Mouse (Mus musculus) liver, embryonic 14.5 days (tissue): ENCODE results near the gene Ugt1a7c. TPM values are rescaled to one million over a fixed set of nuclear protein-coding genes. Genes with fewer than 3 reads are reported as not detected.

ENCODE experiments used
- ATAC-seq: fragments of 200-750 bp; cut with Nextera tagmentation; 2 replicates; pipeline ENCODE4 v1.8.0; 2017; ENCODE audit warnings: moderate number of reproducible peaks, mild to moderate bottlenecking, moderate library complexity; ENCODE audit not compliant: insufficient read depth
- DNase-seq, 3 experiments: peaks; one replicate each; pipeline ENCODE4 v3.0.0-alpha.2; 2012 to 2013; ENCODE audit warnings: low read depth in 3 of 3, low spot score in 3 of 3
- H3K27ac ChIP-seq: fragments of 300-500 bp; sonication (generic); 2 replicates; pipeline ENCODE4 v1.5.1; 2014; ENCODE audit warnings: moderate library complexity, mild to moderate bottlenecking, control low read depth, inconsistent platforms
- H3K27me3 ChIP-seq: fragments of 300-500 bp; sonication (generic); 2 replicates; pipeline ENCODE4 v1.6.1; 2014; ENCODE audit warnings: mild to moderate bottlenecking, low read length, moderate library complexity; ENCODE audit not compliant: control insufficient read depth, insufficient read depth
- H3K36me3 ChIP-seq: fragments of 300-500 bp; sonication (generic); replicated peaks from 2 replicates; pipeline ENCODE4 v1.6.1; 2014; ENCODE audit warnings: low read depth; ENCODE audit not compliant: control insufficient read depth, insufficient read depth
- H3K4me1 ChIP-seq, 2 experiments: fragments of 200-500 bp in 1 of 2; fragments of 300-500 bp in 1 of 2; sonication (generic) in 1 of 2; replicated peaks; 2 replicates each; pipeline ENCODE4 v1.6.1; 2012 to 2014; ENCODE audit warnings: antibody characterized with exemption in 1 of 2, inconsistent platforms in 1 of 2, low read length in 1 of 2; ENCODE audit not compliant: control insufficient read depth in 2 of 2, insufficient read depth in 2 of 2
- H3K4me2 ChIP-seq: fragments of 300-500 bp; sonication (generic); 2 replicates; pipeline ENCODE4 v1.6.1; 2014; ENCODE audit warnings: low read depth, mild to moderate bottlenecking, control low read depth, moderate library complexity
- H3K4me3 ChIP-seq, 2 experiments: fragments of 200-500 bp in 1 of 2; fragments of 300-500 bp in 1 of 2; sonication (generic) in 1 of 2; 2 replicates each; pipeline ENCODE4 v1.5.1; 2012 to 2014; ENCODE audit warnings: low read depth in 2 of 2, low read length in 2 of 2, mild to moderate bottlenecking in 2 of 2, control low read depth in 1 of 2, inconsistent platforms in 1 of 2, moderate library complexity in 1 of 2; ENCODE audit not compliant: insufficient read depth in 1 of 2
- H3K9ac ChIP-seq: fragments of 300-500 bp; sonication (generic); replicated peaks from 2 replicates; pipeline ENCODE4 v1.6.1; 2014; ENCODE audit warnings: mild to moderate bottlenecking, control low read depth, moderate library complexity
- H3K9me3 ChIP-seq: fragments of 300-500 bp; sonication (generic); 2 replicates; pipeline ENCODE4 v1.6.1; 2016; ENCODE audit warnings: low read length, mixed read lengths; ENCODE audit not compliant: control insufficient read depth
- CTCF ChIP-seq: IDR thresholded peaks from 2 replicates; pipeline ENCODE4 v1.5.1; 2016; ENCODE audit warnings: antibody characterized with exemption, low read depth, control low read depth
- EP300 ChIP-seq: IDR thresholded peaks from 2 replicates; pipeline ENCODE4 v1.6.1; 2016; ENCODE audit warnings: antibody characterized with exemption, low read depth
- WGBS: fragments of 180-500 bp; shearing (Covaris S2); extraction: QIAGEN DNeasy Blood & Tissue Kit; methylation state at CpG from one replicate; pipeline ENCODE4 v1.1.7; 2014; ENCODE audit not compliant: insufficient replicate concordance; 5-methylcytosine and 5-hydroxymethylcytosine counted together
- polyA plus RNA-seq, 2 experiments: library from polyadenylated mRNA; depleted of rRNA in 1 of 2; stranded (reverse) in 1 of 2; unstranded in 1 of 2; fragments of >200 nt; fragmentation: Nextera tagmentation in 1 of 2; extraction: Ambion mirVana in 1 of 2; gene quantifications; 2 replicates each; pipeline versions ENCODE4 v1.2.1 to v1.2.3; 2012 to 2014

Gene Ugt1a7c
- polyA plus RNA-seq, 2 experiments: 1.1 to 1.8 TPM

GRCm38 (mm10) chr1:88070902-88071301 is 24.0 kb upstream of the Ugt1a7c start:
- no peak overlapping the region for H3K4me3 ChIP-seq
- no peaks in the 10 kb centered on the region for H3K9me3 ChIP-seq
- H3K4me1 ChIP-seq: no peaks in the 10 kb centered on the region
- no peaks in the 10 kb centered on the region for H3K36me3 ChIP-seq
- no peak overlapping the region for H3K9ac ChIP-seq
- WGBS: 54% methylated on average over 4 of the region's 4 CpGs
- no peak overlapping the region for H3K27ac ChIP-seq
- no peaks in the 10 kb centered on the region for H3K27me3 ChIP-seq
- no peak for TF ChIP-seq EP300
- no peak for TF ChIP-seq CTCF
- H3K4me2 ChIP-seq: no peak overlapping the region
- no peak for ATAC-seq
- DNase-seq: no peak

DNA sequence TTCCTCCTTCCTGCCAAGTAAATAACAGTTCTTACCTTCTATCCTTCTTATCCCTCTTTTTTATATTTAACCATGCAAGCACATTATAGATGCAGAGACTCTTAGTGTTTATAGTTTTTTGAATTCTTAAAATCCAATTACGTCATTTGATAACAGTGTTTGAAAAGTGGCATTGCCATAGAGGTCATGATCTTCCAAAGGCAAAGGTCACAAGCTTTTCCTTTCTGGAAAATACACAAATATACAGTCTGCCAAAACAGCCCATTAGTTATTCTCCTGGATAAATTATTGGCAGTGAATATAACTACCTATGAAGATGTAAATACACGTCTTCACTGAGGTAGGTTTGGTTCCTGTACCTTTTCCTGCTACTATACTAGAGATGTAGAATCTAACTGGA is 20.4 kb upstream of the Ugt1a7c start:
- no peak overlapping the region for H3K9ac ChIP-seq
- DNase-seq: no peak
- no peaks in the 10 kb centered on the region for H3K4me1 ChIP-seq
- no peaks in the 10 kb centered on the region for H3K9me3 ChIP-seq
- no peak overlapping the region for H3K4me3 ChIP-seq
- no peak overlapping the region for H3K4me2 ChIP-seq
- H3K36me3 ChIP-seq: no peaks in the 10 kb centered on the region
- ATAC-seq: no peak
- no peaks in the 10 kb centered on the region for H3K27me3 ChIP-seq
- TF ChIP-seq EP300 (no peak), CTCF (no peak)
- H3K27ac ChIP-seq: no peak overlapping the region
- WGBS: 66% methylated on average over 2 of the region's 2 CpGs

DNA sequence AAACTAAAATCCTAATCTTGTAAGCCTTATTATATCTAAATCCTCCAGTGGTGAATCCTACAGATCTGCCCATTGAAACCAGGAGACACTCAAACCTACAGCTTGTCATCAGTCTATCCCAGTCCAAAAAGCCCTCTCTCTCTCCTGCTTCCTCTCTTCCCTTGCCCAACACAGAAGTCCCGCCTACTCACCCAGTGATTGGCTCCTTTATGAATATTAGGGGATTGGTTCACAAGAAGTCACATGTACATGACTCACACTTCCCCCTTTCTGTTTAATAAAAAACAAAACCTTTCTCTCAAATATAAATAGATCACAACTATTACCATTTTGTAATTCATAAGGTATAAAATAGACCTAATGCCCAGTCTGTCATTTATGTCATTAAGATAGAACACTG is 17.7 kb upstream of the Ugt1a7c start:
- H3K9me3 ChIP-seq: no peaks in the 10 kb centered on the region
- H3K36me3 ChIP-seq: no peaks in the 10 kb centered on the region
- WGBS: 64% methylated on average over 1 of the region's 1 CpGs
- H3K4me2 ChIP-seq: no peak overlapping the region
- no peak for ATAC-seq
- DNase-seq: no peak
- H3K9ac ChIP-seq: no peak overlapping the region
- no peak overlapping the region for H3K27ac ChIP-seq
- H3K4me1 ChIP-seq: no peaks in the 10 kb centered on the region
- H3K4me3 ChIP-seq: no peak overlapping the region
- H3K27me3 ChIP-seq: no peaks in the 10 kb centered on the region
- no peak for TF ChIP-seq CTCF
- TF ChIP-seq EP300: no peak

DNA sequence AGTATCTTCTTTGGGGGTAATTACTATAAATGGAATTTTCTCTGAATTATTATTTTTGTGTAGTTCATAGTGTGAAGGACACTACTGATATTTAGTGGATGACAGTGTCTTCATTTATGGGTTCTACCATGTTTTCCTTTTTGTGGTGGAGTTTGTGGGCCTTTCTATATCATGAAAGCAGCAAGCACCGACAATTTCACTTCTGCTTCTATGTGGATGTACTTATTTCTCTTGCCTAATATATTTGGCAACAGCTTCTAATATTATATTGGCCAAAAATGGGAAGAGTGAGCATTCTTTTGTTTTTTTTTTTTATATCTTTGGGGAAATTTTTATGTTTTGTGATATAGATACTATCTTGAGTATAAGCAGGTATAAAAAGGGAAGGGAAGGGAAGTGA is 13.2 kb upstream of the Ugt1a7c start:
- no peak for DNase-seq
- H3K27me3 ChIP-seq: no peaks in the 10 kb centered on the region

DNA sequence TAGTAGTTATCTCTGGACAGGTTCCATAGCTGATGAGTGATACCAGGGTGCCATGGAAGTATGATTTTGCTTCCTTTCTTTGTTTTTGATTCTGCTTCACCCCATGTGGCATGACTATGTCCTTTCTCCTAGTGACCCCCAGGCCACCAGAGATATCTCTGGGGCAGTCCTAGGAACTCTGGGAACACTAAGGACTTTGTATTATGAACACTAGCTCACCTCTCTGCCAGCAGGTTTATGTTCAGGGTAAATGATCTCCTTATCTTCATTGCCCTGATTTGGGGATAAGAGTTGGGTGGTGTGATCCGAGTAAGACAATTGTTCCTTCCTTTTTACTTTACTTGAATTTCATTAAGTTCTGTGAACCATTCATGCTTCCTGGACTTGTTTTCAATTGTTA is 8.7 kb upstream of the Ugt1a7c start:
- ATAC-seq: no peak
- Histone ChIP-seq H3K27me3 (no peaks in the 10 kb centered on the region), H3K4me1 (no peaks in the 10 kb centered on the region), H3K4me3 (no peak overlapping the region), H3K27ac (no peak overlapping the region), H3K9me3 (no peaks in the 10 kb centered on the region), H3K36me3 (no peaks in the 10 kb centered on the region), H3K9ac (no peak overlapping the region), H3K4me2 (no peak overlapping the region)
- DNase-seq: no peak
- WGBS: 36% methylated on average over 1 of the region's 1 CpGs
- TF ChIP-seq CTCF (no peak), EP300 (no peak)

More for the DNA sequence above, 13.2 kb upstream of the Ugt1a7c start:
- 39% methylated on average over 1 of the region's 1 CpGs for WGBS
- Histone ChIP-seq H3K4me2 (no peak overlapping the region), H3K9ac (no peak overlapping the region), H3K27ac (no peak overlapping the region), H3K4me3 (no peak overlapping the region), H3K9me3 (no peaks in the 10 kb centered on the region), H3K4me1 (no peaks in the 10 kb centered on the region), H3K36me3 (no peaks in the 10 kb centered on the region)
- ATAC-seq: no peak
- no peak for TF ChIP-seq EP300
- TF ChIP-seq CTCF: no peak

DNA sequence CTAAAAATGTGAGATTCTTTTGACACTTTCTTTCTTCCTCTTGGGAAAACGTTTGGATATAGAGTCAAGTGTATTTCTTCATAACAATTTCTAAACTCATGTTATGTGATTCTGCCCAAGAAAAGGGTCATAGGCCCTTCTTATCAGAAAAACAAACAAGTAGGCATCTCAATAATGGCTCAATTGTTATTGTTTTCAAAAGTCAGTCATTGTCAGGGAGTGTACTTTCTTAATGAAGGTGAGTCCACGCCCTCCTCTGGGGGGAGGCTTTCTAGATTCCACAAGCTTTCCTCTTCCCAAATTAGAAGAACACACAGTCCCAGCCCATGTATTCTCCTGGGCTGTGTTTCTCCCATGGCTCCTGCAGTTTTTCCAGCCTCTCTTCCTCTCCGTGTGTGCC is 7.3 kb upstream of the Ugt1a7c start, which contains the start of gene Ugt1a8:
Gene Ugt1a8 (plus strand): TSS at position 301 of the 400 bp plus-strand sequence.
- no peak for TF ChIP-seq CTCF
- no peak for TF ChIP-seq EP300
- no peak for ATAC-seq

More for the DNA sequence above, 7.3 kb upstream of the Ugt1a7c start, which contains the start of gene Ugt1a8:
- Histone ChIP-seq H3K36me3 (no peaks in the 10 kb centered on the region), H3K27me3 (no peaks in the 10 kb centered on the region), H3K9me3 (no peaks in the 10 kb centered on the region), H3K27ac (no peak within 1 kb of the TSS), H3K4me2 (no peak within 1 kb of the TSS), H3K4me3 (no peak within 1 kb of the TSS), H3K9ac (no peak within 1 kb of the TSS), H3K4me1 (no peaks in the 10 kb centered on the region)
- WGBS: 49% methylated on average over 3 of the region's 3 CpGs
- DNase-seq: no peak
